Mouse (Mus musculus): ENCODE data around the gene Gm30302. TPM values are rescaled to one million over a fixed set of nuclear protein-coding genes. Genes with fewer than 3 reads are reported as not detected.
"Not testable (repeated sequence)": the region's sequence is repeated elsewhere in the genome, so short reads cannot be mapped to it uniquely, and the experiment has no call there.

Gm30302 gene
- polyA plus RNA-seq, 1 experiment from 2014 or later, result 0.19 TPM

DNA sequence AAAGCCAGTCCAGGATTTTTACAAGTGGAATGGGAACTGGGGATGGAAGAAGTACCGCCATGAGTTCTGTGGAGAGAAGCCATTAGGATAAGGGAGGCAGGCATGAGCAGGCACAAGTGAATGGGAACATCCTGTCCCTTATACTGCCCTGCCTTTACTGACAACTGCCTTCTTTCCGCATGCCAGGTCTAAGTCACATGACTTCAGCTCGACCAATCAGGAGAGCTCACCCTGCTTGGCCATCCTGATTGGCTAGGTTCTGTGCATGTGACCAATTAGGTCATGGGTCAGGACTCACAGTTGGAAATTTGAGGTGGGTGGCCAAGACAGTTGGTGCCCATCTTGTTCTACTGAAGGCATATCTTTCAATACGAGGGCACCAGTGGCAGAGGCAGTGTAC is 15.6 kb upstream of the Gm30302 start:
- no peaks in the 10 kb centered on the region for H3K4me1 ChIP-seq (ENCODE audit: control insufficient read depth, insufficient read depth, low read length)
- H3K9ac ChIP-seq (ENCODE audit: low read depth, low read length), result no peak overlapping the region
- no peak overlapping the region for H3K4me3 ChIP-seq (ENCODE audit: low read depth, low read length)
- 80% methylated on average over 4 of the region's 4 CpGs for WGBS (ENCODE audit: insufficient replicate concordance)
- no peaks in the 10 kb centered on the region for H3K36me3 ChIP-seq (ENCODE audit: control insufficient read depth, insufficient read depth, low read length)
- H3K27ac ChIP-seq (ENCODE audit: low read depth, low read length), result no peak overlapping the region
- H3K9me3 ChIP-seq (replicated peaks; ENCODE audit: control insufficient read depth, low read length), result peaks cover 3% of the 10 kb centered on the region; the same call in 1 of the 2 replicates
- H3K27me3 ChIP-seq (ENCODE audit: control insufficient read depth, insufficient read depth, low read length), result no peaks in the 10 kb centered on the region
- no peak overlapping the region for H3K4me2 ChIP-seq
- ATAC-seq (replicated peaks; ENCODE audit: insufficient number of reproducible peaks, low FRiP score, low TSS enrichment), result no peak

DNA sequence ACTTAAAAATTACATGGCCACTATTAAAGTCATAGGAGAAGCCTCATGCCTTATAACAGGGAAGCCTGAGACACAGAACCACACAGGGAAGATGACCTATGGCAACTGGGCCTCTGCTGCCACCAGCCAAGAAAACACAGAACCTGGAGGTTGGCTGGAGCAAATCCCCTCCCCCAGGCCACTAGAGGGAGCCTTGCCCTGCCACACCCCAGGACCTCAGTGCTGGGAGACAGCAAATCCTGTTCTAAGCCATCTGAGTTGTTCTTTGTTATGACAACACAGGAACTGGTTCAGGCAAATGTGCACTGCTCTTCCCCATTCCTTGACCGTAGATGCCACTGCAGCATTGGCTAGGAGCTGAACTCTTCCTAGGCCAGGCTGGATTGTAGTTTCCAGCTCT is 8.3 kb upstream of the Gm30302 start:
- WGBS (ENCODE audit: insufficient replicate concordance), result 69% methylated on average over 1 of the region's 1 CpGs
- H3K36me3 ChIP-seq (ENCODE audit: control insufficient read depth, insufficient read depth, low read length), result no peaks in the 10 kb centered on the region
- no peaks in the 10 kb centered on the region for H3K4me1 ChIP-seq (ENCODE audit: control insufficient read depth, insufficient read depth, low read length)
- no peaks in the 10 kb centered on the region for H3K27me3 ChIP-seq (ENCODE audit: control insufficient read depth, insufficient read depth, low read length)
- no peak overlapping the region for H3K4me3 ChIP-seq (ENCODE audit: low read depth, low read length)
- no peak overlapping the region for H3K4me2 ChIP-seq
- H3K9me3 ChIP-seq (replicated peaks; ENCODE audit: control insufficient read depth, low read length), result 0 out of 2 replicates have a peak, but pooled peaks cover 3% of the 10 kb centered on the region
- ATAC-seq (replicated peaks; ENCODE audit: insufficient number of reproducible peaks, low FRiP score, low TSS enrichment), result no peak
- no peak overlapping the region for H3K27ac ChIP-seq (ENCODE audit: low read depth, low read length)
- H3K9ac ChIP-seq (ENCODE audit: low read depth, low read length), result no peak overlapping the region

DNA sequence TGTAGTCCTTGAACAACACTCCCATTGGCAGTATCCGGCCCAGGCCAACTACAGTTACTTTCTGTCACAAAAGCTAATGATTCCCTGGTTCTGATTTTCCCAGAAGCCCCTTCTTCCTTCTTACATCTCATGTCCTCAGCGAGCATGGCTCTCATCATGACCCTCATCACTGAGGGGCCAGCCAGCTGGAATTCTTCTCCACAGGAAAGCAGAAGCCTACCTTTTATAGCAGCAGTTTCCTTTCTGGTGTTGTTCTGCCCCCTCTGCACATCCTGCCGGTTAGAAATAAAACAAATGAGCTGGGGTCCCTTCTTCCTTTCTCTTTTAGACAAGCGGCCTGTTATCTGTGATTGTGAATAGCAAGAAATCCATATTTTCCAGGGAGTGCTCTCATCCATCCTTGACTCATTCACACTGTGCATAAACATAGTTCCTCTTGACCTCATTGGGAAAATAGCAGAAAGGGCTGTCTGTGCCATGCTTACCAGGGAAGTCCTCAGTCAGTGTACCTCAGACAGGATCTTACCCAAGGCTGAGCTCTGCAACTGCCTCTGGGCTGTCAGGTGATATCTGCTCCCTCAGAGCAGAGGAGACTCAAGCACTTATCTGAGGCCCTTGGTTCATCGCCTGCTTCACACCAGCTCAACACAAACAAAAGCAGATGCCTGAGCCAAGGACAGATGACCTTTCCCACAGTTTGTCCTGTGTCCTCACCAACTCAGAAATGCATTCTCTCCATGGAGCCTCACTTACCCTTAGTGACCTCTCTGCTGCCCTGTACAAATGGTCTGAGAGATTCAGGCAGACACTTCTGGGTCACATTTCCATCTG is 10.0 kb downstream of the Gm30302 start:
- H3K4me3 ChIP-seq (ENCODE audit: low read depth, low read length), result no peak overlapping the region
- H3K27ac ChIP-seq (ENCODE audit: low read depth, low read length), result peak overlapping the region; percentile 41; the same call in 1 of the 2 replicates
- no peak overlapping the region for H3K9ac ChIP-seq (ENCODE audit: low read depth, low read length)
- peak; percentile 72 for ATAC-seq (replicated peaks; ENCODE audit: insufficient number of reproducible peaks, low FRiP score, low TSS enrichment)
- 39% methylated on average over 5 of the region's 5 CpGs for WGBS (ENCODE audit: insufficient replicate concordance)
- H3K36me3 ChIP-seq (ENCODE audit: control insufficient read depth, insufficient read depth, low read length), result no peaks in the 10 kb centered on the region
- H3K4me1 ChIP-seq (ENCODE audit: control insufficient read depth, insufficient read depth, low read length), result peaks cover 12% of the 10 kb centered on the region; the same call in 1 of the 2 replicates
- no peaks in the 10 kb centered on the region for H3K9me3 ChIP-seq (replicated peaks; ENCODE audit: control insufficient read depth, low read length)
- H3K4me2 ChIP-seq, result no peak overlapping the region
- H3K27me3 ChIP-seq (ENCODE audit: control insufficient read depth, insufficient read depth, low read length), result no peaks in the 10 kb centered on the region

DNA sequence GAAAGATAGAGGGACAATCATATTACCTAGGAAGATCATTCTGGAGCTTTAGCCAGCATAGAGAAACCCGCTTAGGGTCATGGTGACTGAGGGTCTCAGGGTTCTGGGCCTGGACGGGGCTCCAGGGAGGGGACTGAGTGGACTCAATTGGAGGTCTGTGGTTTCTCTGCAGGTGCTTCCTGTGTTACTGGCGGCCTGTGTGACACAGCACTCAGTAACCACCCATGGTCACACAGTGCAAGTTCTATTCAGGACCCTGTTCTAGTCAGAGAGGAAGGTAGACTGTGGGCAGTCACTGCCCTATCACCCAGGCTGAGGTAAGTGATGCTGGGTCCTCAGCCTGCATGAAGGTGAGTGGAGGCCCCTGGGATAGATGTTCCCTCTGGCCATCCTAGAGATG is 14.9 kb downstream of the Gm30302 start:
- no peaks in the 10 kb centered on the region for H3K27me3 ChIP-seq (ENCODE audit: control insufficient read depth, insufficient read depth, low read length)
- no peaks in the 10 kb centered on the region for H3K9me3 ChIP-seq (replicated peaks; ENCODE audit: control insufficient read depth, low read length)
- H3K9ac ChIP-seq (ENCODE audit: low read depth, low read length), result no peak overlapping the region
- ATAC-seq (replicated peaks; ENCODE audit: insufficient number of reproducible peaks, low FRiP score, low TSS enrichment), result no peak
- H3K4me2 ChIP-seq, result no peak overlapping the region
- WGBS (ENCODE audit: insufficient replicate concordance), result 76% methylated on average over 3 of the region's 3 CpGs
- H3K4me1 ChIP-seq (ENCODE audit: control insufficient read depth, insufficient read depth, low read length), result peaks cover 4% of the 10 kb centered on the region; the same call in 1 of the 2 replicates
- no peak overlapping the region for H3K4me3 ChIP-seq (ENCODE audit: low read depth, low read length)
- H3K27ac ChIP-seq (ENCODE audit: low read depth, low read length), result no peak overlapping the region
- no peaks in the 10 kb centered on the region for H3K36me3 ChIP-seq (ENCODE audit: control insufficient read depth, insufficient read depth, low read length)

DNA sequence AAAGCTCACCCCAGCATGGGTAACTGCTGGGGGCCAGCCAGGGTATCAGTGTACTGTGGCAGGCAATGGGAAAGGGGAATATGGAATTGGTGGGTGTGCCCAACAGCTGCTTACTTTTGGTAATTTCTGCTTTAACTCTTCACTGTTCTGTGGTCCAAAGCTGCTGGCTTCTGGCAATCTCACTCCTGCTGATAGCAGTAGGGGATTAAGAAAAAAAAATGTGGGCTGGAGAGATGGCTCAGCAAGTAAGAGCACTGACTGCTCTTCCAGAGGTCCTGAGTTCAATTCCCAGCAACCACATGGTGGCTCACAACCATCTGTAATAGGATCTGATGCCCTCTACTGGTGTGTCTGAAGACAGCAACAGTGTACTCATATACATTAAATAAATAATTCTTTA is 27.3 kb downstream of the Gm30302 start:
- not testable (repeated sequence) for H3K9ac ChIP-seq (ENCODE audit: low read depth, low read length); H3K4me3 ChIP-seq (ENCODE audit: low read depth, low read length); H3K9me3 ChIP-seq (replicated peaks; ENCODE audit: control insufficient read depth, low read length); H3K4me1 ChIP-seq (ENCODE audit: control insufficient read depth, insufficient read depth, low read length); H3K27ac ChIP-seq (ENCODE audit: low read depth, low read length); H3K36me3 ChIP-seq (ENCODE audit: control insufficient read depth, insufficient read depth, low read length); ATAC-seq (replicated peaks; ENCODE audit: insufficient number of reproducible peaks, low FRiP score, low TSS enrichment); H3K27me3 ChIP-seq (ENCODE audit: control insufficient read depth, insufficient read depth, low read length); H3K4me2 ChIP-seq

DNA sequence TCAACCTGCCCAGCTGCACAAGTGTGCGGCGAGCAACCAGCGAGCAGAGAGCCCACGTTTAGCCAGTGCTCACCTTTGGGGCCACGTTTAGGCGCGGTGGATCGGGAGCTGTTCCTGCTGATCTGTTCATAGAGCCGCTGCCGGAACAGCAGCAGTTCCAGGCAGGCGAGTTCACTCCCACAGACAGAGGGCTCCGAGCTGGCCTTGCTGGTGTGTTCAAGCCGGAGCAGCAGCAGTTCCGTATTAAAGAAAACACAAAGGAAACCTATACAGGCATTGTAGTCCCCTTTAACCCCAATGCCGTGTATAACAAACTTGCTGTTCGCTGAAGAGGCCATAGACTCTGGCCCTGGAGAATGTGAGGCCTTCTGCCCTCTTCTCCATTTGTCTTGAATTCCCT is 29.7 kb downstream of the Gm30302 start:
- H3K4me1 ChIP-seq (ENCODE audit: control insufficient read depth, insufficient read depth, low read length), result no peaks in the 10 kb centered on the region
- H3K9me3 ChIP-seq (replicated peaks; ENCODE audit: control insufficient read depth, low read length), result no peaks in the 10 kb centered on the region
- H3K27ac ChIP-seq (ENCODE audit: low read depth, low read length), result no peak overlapping the region
- no peaks in the 10 kb centered on the region for H3K36me3 ChIP-seq (ENCODE audit: control insufficient read depth, insufficient read depth, low read length)
- H3K9ac ChIP-seq (ENCODE audit: low read depth, low read length), result no peak overlapping the region
- no peaks in the 10 kb centered on the region for H3K27me3 ChIP-seq (ENCODE audit: control insufficient read depth, insufficient read depth, low read length)
- H3K4me3 ChIP-seq (ENCODE audit: low read depth, low read length), result no peak overlapping the region
- 74% methylated on average over 16 of the region's 16 CpGs for WGBS (ENCODE audit: insufficient replicate concordance)
- H3K4me2 ChIP-seq, result no peak overlapping the region
- ATAC-seq (replicated peaks; ENCODE audit: insufficient number of reproducible peaks, low FRiP score, low TSS enrichment), result no peak

DNA sequence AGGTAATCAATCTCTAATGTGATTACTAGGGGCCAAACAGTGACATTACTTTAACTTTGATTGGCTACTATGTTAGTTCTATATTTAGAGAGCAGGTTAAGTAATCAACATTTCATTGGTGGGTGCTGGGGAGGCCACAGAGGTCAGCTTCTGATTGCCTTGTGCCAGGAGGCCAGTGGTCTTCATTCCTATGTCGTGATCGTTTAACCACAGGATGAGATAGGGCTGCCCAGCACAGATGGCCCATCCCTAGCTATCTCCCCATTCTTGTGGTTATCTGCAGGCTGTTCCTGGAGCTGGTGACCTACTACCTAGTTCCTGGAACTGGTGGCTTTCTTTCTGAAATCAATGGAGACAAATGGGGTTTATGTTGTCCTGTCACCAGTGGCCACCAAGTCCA is 30.8 kb downstream of the Gm30302 start:
- Histone ChIP-seq H3K9ac (ENCODE audit: low read depth, low read length) (no peak overlapping the region), H3K4me2 (no peak overlapping the region), H3K4me3 (ENCODE audit: low read depth, low read length) (no peak overlapping the region), H3K36me3 (ENCODE audit: control insufficient read depth, insufficient read depth, low read length) (no peaks in the 10 kb centered on the region), H3K27me3 (ENCODE audit: control insufficient read depth, insufficient read depth, low read length) (no peaks in the 10 kb centered on the region), H3K9me3 (replicated peaks; ENCODE audit: control insufficient read depth, low read length) (no peaks in the 10 kb centered on the region), H3K4me1 (ENCODE audit: control insufficient read depth, insufficient read depth, low read length) (no peaks in the 10 kb centered on the region), H3K27ac (ENCODE audit: low read depth, low read length) (no peak overlapping the region)
- WGBS (ENCODE audit: insufficient replicate concordance), result 26% methylated on average over 2 of the region's 2 CpGs
- no peak for ATAC-seq (replicated peaks; ENCODE audit: insufficient number of reproducible peaks, low FRiP score, low TSS enrichment)

DNA sequence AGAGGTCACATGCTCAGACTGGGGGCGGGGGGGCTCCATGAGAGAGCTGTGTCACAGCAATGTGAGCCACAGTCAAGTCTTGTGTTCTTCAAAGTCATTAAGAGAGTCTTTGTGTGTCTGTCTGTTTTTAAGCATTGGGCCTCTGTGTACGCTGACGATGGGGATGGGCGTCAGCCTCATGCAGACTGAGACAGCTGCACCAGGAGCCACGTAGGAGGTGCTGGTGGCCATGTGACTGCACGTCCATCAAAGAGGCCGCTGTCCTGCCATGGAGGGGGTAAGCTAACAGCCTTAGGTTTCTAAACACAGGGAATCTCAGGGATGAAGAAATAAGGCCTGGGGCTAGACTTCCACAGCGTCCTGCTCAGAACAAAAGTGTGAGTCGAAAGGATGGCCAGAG is 32.5 kb downstream of the Gm30302 start:
- Histone ChIP-seq H3K9ac (ENCODE audit: low read depth, low read length) (no peak overlapping the region), H3K4me2 (no peak overlapping the region), H3K36me3 (ENCODE audit: control insufficient read depth, insufficient read depth, low read length) (no peaks in the 10 kb centered on the region), H3K9me3 (replicated peaks; ENCODE audit: control insufficient read depth, low read length) (no peaks in the 10 kb centered on the region), H3K27me3 (ENCODE audit: control insufficient read depth, insufficient read depth, low read length) (no peaks in the 10 kb centered on the region), H3K4me3 (ENCODE audit: low read depth, low read length) (no peak overlapping the region), H3K27ac (ENCODE audit: low read depth, low read length) (no peak overlapping the region), H3K4me1 (ENCODE audit: control insufficient read depth, insufficient read depth, low read length) (no peaks in the 10 kb centered on the region)
- WGBS (ENCODE audit: insufficient replicate concordance), result 55% methylated on average over 9 of the region's 9 CpGs
- ATAC-seq (replicated peaks; ENCODE audit: insufficient number of reproducible peaks, low FRiP score, low TSS enrichment), result no peak

DNA sequence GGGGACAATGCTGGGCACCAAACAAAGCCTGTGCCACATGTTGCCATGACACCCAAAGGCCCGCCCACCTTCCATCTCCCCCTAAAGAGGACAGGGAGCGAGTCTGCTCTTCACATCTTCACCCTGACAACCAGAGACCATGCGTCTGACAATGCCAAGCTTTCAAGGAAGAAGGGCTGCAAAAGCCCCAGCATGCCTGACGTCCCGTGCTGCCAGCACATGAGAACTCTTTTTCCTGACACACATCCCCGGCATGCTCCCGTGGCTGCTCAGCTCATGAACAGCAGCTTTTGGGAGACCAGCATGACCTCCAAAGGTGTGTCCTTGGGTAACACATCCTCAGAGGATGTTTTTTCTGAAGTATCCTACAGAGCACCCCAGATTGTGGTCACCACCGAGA is 33.5 kb downstream of the Gm30302 start:
- H3K27me3 ChIP-seq (ENCODE audit: control insufficient read depth, insufficient read depth, low read length), result no peaks in the 10 kb centered on the region
- no peak overlapping the region for H3K4me3 ChIP-seq (ENCODE audit: low read depth, low read length)
- no peak overlapping the region for H3K9ac ChIP-seq (ENCODE audit: low read depth, low read length)
- H3K9me3 ChIP-seq (replicated peaks; ENCODE audit: control insufficient read depth, low read length), result no peaks in the 10 kb centered on the region
- no peaks in the 10 kb centered on the region for H3K36me3 ChIP-seq (ENCODE audit: control insufficient read depth, insufficient read depth, low read length)
- no peak for ATAC-seq (replicated peaks; ENCODE audit: insufficient number of reproducible peaks, low FRiP score, low TSS enrichment)
- WGBS (ENCODE audit: insufficient replicate concordance), result 87% methylated on average over 8 of the region's 8 CpGs
- H3K27ac ChIP-seq (ENCODE audit: low read depth, low read length), result no peak overlapping the region
- H3K4me1 ChIP-seq (ENCODE audit: control insufficient read depth, insufficient read depth, low read length), result no peaks in the 10 kb centered on the region
- H3K4me2 ChIP-seq, result no peak overlapping the region
